Mouse (Mus musculus) hindbrain, postnatal 0 days (tissue): Measurements from ENCODE around the gene Afg3l1. TPM values are rescaled to one million over a fixed set of nuclear protein-coding genes. Genes with fewer than 3 reads are reported as not detected.

ENCODE experiments used
- ATAC-seq: fragments of 200-750 bp; cut with Nextera tagmentation; 2 replicates; pipeline ENCODE4 v1.8.0; 2017; ENCODE audit warnings: mild to moderate bottlenecking, moderate TSS enrichment, moderate library complexity
- DNase-seq: peaks from one replicate; pipeline ENCODE4 v3.0.0-alpha.2; 2015; ENCODE audit warnings: low spot score
- H3K27ac ChIP-seq: fragments of 300-500 bp; sonication (generic); 2 replicates; pipeline ENCODE4 v1.5.1; 2014; ENCODE audit warnings: mild to moderate bottlenecking
- H3K27me3 ChIP-seq: fragments of 300-500 bp; sonication (generic); 2 replicates; pipeline ENCODE4 v1.6.1; 2014; ENCODE audit warnings: low read length, mixed read lengths; ENCODE audit not compliant: insufficient read depth
- H3K36me3 ChIP-seq: fragments of 300-500 bp; sonication (generic); 2 replicates; pipeline ENCODE4 v1.6.1; 2014; ENCODE audit warnings: low read length, mixed read lengths; ENCODE audit not compliant: insufficient read depth
- H3K4me1 ChIP-seq: fragments of 300-500 bp; sonication (generic); 2 replicates; pipeline ENCODE4 v1.6.1; 2014; ENCODE audit warnings: antibody characterized with exemption, low read length, mixed read lengths; ENCODE audit not compliant: insufficient read depth
- H3K4me2 ChIP-seq: fragments of 300-500 bp; sonication (generic); 2 replicates; pipeline ENCODE4 v1.6.1; 2014; ENCODE audit warnings: low read depth, mild to moderate bottlenecking, low read length, moderate library complexity, mixed read lengths
- H3K4me3 ChIP-seq: fragments of 300-500 bp; sonication (generic); 2 replicates; pipeline ENCODE4 v1.5.1; 2014; ENCODE audit warnings: low read length
- H3K9ac ChIP-seq: fragments of 300-500 bp; sonication (generic); replicated peaks from 2 replicates; pipeline ENCODE4 v1.6.1; 2014; ENCODE audit warnings: mild to moderate bottlenecking, low read length, moderate library complexity, mixed read lengths
- H3K9me3 ChIP-seq: fragments of 300-500 bp; sonication (generic); 2 replicates; pipeline ENCODE4 v1.6.1; 2016; ENCODE audit warnings: low read length, mixed read lengths
- CTCF ChIP-seq: IDR thresholded peaks from 2 replicates; pipeline ENCODE4 v1.5.1; 2016; ENCODE audit warnings: antibody characterized with exemption, control low read depth, low read depth
- WGBS: fragments of 180-500 bp; shearing (Covaris S2); extraction: QIAGEN DNeasy Blood & Tissue Kit; methylation state at CpG from one replicate; pipeline ENCODE4 v1.1.7; 2014; 5-methylcytosine and 5-hydroxymethylcytosine counted together
- polyA plus RNA-seq: library from polyadenylated mRNA; unstranded; fragments of >200 nt; fragmentation: Nextera tagmentation; extraction: Ambion mirVana; gene quantifications from 2 replicates; pipeline ENCODE4 v1.2.1, GENCODE M21; 2015
- total RNA-seq: library from RNA; depleted of rRNA; stranded (reverse); fragments of >200 nt; gene quantifications from 2 replicates; pipeline ENCODE4 v1.2.3, GENCODE M21; 2014

Gene Afg3l1
- total and polyA plus RNA-seq, 2 experiments from 2014 or later = 16.6 to 49.6 TPM

GRCm38 (mm10) chr8:123478456-123479218, 934 bp downstream of the Afg3l1 start:
- WGBS = 36% methylated on average over 16 of the region's 16 CpGs
- H3K27ac ChIP-seq = peak overlapping the region; percentile 96
- peak overlapping the region; percentile 89 for H3K4me2 ChIP-seq
- H3K27me3 ChIP-seq = no peaks in the 10 kb centered on the region
- DNase-seq = peak; percentile 51
- H3K4me1 ChIP-seq = peaks cover 12% of the 10 kb centered on the region; the same call in 1 of the 2 replicates
- TF ChIP-seq CTCF = no peak
- peak overlapping the region; percentile 81 for H3K9ac ChIP-seq
- ATAC-seq = no peak
- H3K36me3 ChIP-seq = peaks cover 14% of the 10 kb centered on the region; the same call in 1 of the 2 replicates
- no peaks in the 10 kb centered on the region for H3K9me3 ChIP-seq
- peak overlapping the region; percentile 89 for H3K4me3 ChIP-seq

- Histone ChIP-seq H3K9ac (no peak overlapping the region), H3K27me3 (no peaks in the 10 kb centered on the region), H3K27ac (no peak overlapping the region), H3K4me1 (peaks cover 7% of the 10 kb centered on the region; the same call in 1 of the 2 replicates), H3K4me3 (no peak overlapping the region), H3K4me2 (no peak overlapping the region), H3K9me3 (no peaks in the 10 kb centered on the region), H3K36me3 (peaks cover 36% of the 10 kb centered on the region)
- peak; percentile 10 for DNase-seq
- peak; percentile 48 for TF ChIP-seq CTCF
- WGBS = 85% methylated on average over 7 of the region's 7 CpGs
- ATAC-seq = no peak
Observed at GRCm38 (mm10) chr8:123482627-123483026, 4.9 kb downstream of the Afg3l1 start.

GRCm38 (mm10) chr8:123491280-123492075, 13.8 kb downstream of the Afg3l1 start:
- H3K27ac ChIP-seq = no peak overlapping the region
- H3K9ac ChIP-seq = no peak overlapping the region
- no peak for ATAC-seq
- 94% methylated on average over 15 of the region's 15 CpGs for WGBS
- no peak overlapping the region for H3K4me3 ChIP-seq
- no peak for DNase-seq
- H3K9me3 ChIP-seq = no peaks in the 10 kb centered on the region
- peaks cover 81% of the 10 kb centered on the region for H3K36me3 ChIP-seq
- no peaks in the 10 kb centered on the region for H3K4me1 ChIP-seq
- no peak for TF ChIP-seq CTCF
- no peak overlapping the region for H3K4me2 ChIP-seq
- H3K27me3 ChIP-seq = no peaks in the 10 kb centered on the region

DNA sequence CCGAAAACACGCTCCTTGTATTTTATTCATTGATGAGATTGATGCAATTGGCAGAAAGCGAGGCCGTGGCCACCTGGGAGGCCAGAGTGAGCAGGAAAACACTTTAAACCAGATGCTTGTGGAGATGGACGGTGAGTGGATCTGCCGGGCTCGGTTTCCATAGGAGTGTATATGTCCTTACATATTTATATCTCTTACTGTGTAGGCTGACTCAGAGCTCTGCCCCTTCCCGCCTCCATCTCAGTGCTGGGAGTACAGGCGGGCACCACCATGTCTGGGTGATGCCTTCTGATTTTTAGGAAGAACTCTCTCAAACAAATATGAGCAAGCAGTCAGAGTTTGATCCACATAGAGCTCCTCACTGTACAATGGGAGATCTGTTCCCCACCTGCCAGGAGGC, 15.2 kb downstream of the Afg3l1 start:
- 98% methylated on average over 9 of the region's 9 CpGs for WGBS
- no peaks in the 10 kb centered on the region for H3K27me3 ChIP-seq

GRCm38 (mm10) chr8:123497699-123498098, 20.0 kb downstream of the Afg3l1 start:
- TF ChIP-seq CTCF = peak; percentile 38
- DNase-seq (no peak), ATAC-seq (no peak)
- Histone ChIP-seq H3K27me3 (no peaks in the 10 kb centered on the region), H3K9me3 (no peaks in the 10 kb centered on the region), H3K36me3 (peaks cover 82% of the 10 kb centered on the region), H3K9ac (no peak overlapping the region), H3K4me1 (no peaks in the 10 kb centered on the region), H3K27ac (no peak overlapping the region), H3K4me3 (no peak overlapping the region), H3K4me2 (no peak overlapping the region)
- 89% methylated on average over 4 of the region's 4 CpGs for WGBS

More for the DNA sequence above, 15.2 kb downstream of the Afg3l1 start:
- Histone ChIP-seq H3K4me3 (no peak overlapping the region), H3K9me3 (no peaks in the 10 kb centered on the region), H3K9ac (no peak overlapping the region), H3K36me3 (peaks cover 79% of the 10 kb centered on the region), H3K4me2 (no peak overlapping the region), H3K27ac (no peak overlapping the region), H3K4me1 (no peaks in the 10 kb centered on the region)
- no peak for TF ChIP-seq CTCF
- ATAC-seq (no peak), DNase-seq (no peak)

GRCm38 (mm10) chr8:123498963-123499362, 21.3 kb downstream of the Afg3l1 start:
- no peak for DNase-seq
- TF ChIP-seq CTCF = no peak
- Histone ChIP-seq H3K9me3 (no peaks in the 10 kb centered on the region), H3K27me3 (no peaks in the 10 kb centered on the region), H3K36me3 (peaks cover 80% of the 10 kb centered on the region), H3K9ac (no peak overlapping the region), H3K4me2 (no peak overlapping the region), H3K27ac (no peak overlapping the region), H3K4me1 (no peaks in the 10 kb centered on the region), H3K4me3 (no peak overlapping the region)
- no peak for ATAC-seq
- WGBS = 81% methylated on average over 11 of the region's 11 CpGs
